Mouse (Mus musculus) spleen, embryonic (tissue): ENCODE measurements around the gene Gm8281.
"Not testable (repeated sequence)": the region's sequence is repeated elsewhere in the genome, so short reads cannot be mapped to it uniquely, and the experiment has no call there.

Experiments
- CTCF ChIA-PET: fragments of 350-600 bp; sonication (Branson Sonifier 250); formaldehyde crosslinking; loops from one replicate; lab custom pipeline; 2022; lab: Charles Lee

Gm8281 gene

DNA sequence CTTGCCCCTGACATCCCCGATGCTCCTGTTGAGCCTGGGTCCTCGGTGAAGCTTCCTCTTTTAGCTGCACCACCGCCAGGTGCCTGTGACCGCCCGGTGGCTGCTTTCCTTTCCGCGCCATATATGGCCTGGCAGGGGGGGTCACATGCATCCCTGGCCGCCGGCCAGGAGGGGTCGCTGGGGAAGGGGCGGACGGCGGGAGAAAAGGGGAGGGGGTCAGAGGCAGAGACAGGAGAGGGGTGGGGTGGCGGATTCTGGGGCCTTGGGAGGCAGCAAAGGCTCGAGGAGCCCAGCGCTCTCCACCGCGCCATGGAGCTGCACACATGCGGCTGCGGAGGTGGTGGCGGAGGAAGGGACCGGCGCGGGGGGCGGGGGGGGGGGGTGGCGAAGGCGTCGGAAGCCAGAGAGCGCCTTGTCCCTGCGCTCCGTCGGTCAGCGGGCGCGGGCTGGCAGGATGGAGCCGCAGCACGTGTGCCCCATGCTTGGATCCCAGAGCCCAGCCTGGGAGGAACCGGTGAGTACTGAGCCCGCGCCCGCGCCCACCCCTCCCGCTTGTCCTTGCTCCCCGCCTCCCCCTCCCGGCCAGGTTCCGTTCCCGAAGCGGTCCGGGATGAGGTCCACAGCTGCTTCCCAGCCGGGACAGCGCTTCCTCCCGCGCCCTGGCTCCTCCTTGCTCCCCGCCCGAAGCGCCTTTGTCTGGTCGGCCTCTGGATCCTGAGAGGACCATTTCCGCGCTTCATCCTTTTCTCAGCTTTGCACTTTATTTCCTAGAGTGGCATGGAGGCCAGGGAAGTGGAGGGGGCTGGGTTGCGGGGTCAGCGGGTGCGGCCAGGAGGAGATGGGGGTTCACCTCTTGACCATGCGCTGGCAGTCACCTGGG, at the start of gene Gm8281:
Gm8281 (plus strand) TSS at position 430 of the 880 bp plus-strand sequence.
- CTCF ChIA-PET, result not testable (repeated sequence)

DNA sequence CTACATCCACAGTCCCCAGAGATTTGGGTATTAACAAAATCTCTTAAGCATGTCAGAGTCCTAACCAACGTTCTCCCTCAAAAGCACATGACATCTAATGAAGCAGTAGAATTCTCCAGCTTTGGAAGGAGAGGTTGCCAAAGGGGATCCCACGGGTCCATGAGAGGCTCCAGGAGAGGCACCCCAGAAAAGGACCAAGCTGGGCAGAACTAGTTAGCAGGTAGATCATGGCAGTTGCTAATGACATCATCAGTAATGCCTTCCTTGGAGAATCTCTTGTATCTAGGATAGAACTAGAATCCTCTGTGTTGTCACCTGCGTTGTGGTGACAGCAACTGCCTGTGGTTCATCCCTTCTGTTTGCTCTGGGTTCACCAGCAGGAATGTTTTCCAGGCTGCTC, 20.5 kb upstream of the Gm8281 start, which contains the start of gene 4930555G01Rik:
4930555G01Rik (plus strand) TSS at position 301 of the 400 bp plus-strand sequence.
- CTCF ChIA-PET, result not testable (repeated sequence)

DNA sequence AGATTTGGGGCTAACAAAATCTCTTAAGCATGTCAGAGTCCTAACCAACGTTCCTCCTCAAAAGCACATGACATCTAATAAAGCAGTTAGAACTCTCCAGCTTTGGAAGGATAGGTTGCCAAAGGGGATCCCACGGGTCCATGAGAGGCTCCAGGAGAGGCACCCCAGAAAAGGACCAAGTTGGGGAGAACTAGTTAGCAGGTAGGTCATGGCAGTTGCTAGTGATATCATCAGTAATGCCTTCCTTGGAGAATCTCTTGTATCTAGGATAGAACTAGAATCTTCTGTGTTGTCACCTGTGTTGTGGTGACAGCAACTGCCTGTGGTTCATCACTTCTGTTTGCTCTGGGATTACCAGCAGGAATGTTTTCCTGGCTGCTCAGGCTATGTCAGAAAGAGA, 60.4 kb downstream of the Gm8281 start, which contains the start of gene Gm8279:
Gm8279 (plus strand) TSS at position 301 of the 400 bp plus-strand sequence.
- CTCF ChIA-PET, result not testable (repeated sequence)
